Mouse (Mus musculus) mammary gland, adult 2 months (tissue): Measurements from ENCODE around the gene Ccdc175. TPM values are rescaled to one million over a fixed set of nuclear protein-coding genes. Genes with fewer than 3 reads are reported as not detected.

Source experiments
- polyA plus RNA-seq: library from polyadenylated mRNA; depleted of rRNA; stranded (reverse); fragments of >200 nt; gene quantifications from 2 replicates; pipeline ENCODE4 v1.2.3, GENCODE M21; 2012; ENCODE audit warnings: low replicate concordance; rRNA removed

The Ccdc175 gene
- polyA plus RNA-seq, result not detected in 2 replicates

DNA sequence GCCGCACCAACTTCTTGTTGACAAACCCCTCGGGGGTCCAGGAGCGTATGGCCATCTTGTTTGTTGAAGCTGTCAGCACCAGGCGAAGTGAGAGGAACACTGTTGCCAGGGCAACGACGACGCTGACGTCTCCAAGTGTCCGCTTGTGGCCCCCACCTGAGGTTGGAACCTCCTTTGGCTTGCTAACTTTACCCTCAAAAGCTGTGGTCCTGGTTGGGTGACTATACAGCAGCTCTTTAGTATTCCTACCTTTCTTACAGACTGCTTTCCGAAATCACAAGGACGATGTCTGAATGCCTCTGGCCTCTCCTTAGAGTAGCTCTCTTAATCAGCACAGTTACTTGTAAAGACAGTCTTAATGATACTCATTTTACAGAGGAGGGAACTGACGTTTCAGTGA is at the start of gene Ccdc175:
Ccdc175 (minus strand) TSS at position 101 of the 400 bp plus-strand sequence.

DNA sequence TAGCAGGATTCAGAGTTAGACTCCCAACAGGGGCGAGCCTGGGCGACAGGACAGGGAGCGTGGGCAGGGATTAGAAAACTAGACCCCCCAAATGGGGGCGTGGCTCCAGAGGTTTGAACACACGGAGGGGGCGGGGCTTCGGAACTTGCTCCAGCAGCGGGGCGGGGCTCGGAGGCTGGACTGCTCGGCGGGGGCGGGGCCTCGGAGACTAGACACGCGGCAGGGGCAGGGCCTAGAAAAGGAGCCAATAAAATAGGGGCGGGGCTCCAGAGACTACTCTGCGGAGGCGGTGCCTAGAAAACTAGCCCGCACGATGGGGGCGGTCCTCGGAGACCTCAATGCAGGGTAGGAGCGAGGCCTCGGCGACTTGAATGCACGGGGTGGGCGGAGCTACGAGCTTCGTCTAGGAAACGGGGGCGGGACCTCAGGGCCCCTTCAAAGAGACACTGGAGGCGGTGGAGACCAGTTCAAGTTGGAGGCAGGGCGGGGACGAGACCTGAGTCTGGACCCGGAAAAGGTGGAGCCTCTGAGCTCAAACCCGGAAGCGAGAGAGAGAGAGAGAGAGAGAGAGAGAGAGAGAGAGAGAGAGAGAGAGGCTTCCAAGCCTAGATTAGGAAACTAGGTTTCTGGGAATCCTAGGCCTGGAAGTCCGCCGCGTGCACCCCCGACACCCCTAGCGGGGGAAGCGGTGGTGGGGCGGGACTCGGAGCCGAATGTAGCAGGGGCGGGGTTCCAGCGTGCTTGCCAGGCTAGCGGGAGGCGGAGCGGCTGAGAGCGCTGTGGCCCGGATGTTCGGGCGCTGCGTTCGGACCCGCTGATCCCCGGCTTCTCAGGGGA is 99.3 kb downstream of the Ccdc175 start, which contains the start of the genes L3hypdh and Jkamp:
L3hypdh (minus strand) TSS at position 111 of the 837 bp plus-strand sequence.
Jkamp (plus strand) TSS at position 261 of the 837 bp plus-strand sequence.

DNA sequence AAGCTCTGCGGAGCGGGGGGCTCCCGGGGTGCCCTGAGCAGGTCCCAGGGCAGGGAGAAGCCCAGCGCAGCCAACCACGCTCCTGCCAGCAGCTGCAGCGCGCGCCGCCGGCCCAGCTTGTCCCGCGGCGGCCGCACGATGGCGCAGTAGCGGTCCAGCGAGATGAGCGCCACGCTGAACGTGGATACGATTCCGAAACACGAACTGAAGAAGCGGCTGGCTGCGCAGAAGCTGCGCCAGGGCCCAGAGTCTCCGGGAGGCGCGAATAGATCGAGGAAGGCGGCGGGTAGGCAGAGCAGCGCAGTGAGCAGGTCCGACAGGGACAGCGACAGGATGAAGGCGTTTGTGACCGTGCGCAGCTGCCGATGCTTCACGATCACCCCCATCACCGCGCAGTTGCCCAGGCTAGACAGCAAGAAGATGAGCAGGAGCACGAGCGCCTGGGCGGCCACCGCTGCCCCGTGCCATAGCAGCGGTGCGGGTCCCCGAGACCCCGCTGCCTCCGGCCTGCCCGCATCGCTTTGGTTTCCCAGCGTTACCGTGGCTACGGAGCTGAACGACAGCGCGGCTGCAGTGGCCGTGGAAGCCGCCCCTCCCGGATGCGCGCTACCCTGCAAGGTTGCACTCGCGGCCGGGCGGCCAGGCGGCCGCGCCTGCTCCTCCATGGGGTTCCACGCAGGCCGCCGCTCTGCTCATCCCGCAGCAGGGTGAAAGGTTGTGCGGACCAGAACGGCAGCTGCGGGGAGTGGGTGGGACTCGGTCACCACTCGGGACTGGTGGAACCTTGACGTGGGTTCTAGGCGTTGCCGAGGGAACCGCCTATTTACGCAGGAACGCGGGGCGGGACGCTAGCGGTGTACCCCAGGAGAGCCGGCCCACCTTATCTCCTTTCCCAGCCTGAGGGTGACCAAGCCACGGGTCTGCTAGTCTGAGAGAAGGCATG is 114.2 kb downstream of the Ccdc175 start, which contains the start of gene Gpr135:
Gpr135 (minus strand) TSS at position 799 of the 943 bp plus-strand sequence.

Other genes with a start within 250 kb of the Ccdc175 start
- 4.5 and 9.2 TPM in 2 replicates for gene Gpr135, start 113.9 kb downstream of the Ccdc175 start, polyA plus RNA-seq
- 27.5 and 75.0 TPM in 2 replicates for gene L3hypdh, start 99.6 kb downstream of the Ccdc175 start, polyA plus RNA-seq
- gene Jkamp, start 99.4 kb downstream of the Ccdc175 start, polyA plus RNA-seq, result 77.3 and 158 TPM in 2 replicates
- 6.6 and 7.4 TPM in 2 replicates for gene Rtn1, start 224.0 kb upstream of the Ccdc175 start, polyA plus RNA-seq